8 mouse cellular contexts compared by ENCODE assay signal in the genomic region with DNA sequence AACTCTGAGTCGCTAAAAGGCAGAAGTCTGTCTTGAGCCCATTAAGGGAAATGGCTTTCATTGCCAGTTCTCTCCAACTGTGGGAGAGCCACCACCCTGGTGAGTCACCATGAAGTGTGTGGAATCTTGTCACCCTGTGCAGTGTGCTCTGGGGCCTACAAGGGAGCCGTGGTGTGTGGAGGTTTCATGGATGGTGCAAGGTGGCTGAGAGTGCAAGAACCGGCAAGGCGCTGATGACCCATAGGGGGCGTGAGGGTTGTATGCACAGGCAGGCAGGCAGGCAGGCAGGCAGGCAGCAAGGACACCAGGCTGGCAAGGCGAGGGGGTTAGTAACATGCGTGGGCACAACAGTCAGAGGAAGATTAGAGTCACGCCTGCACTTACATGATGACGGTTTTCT. TPM values are rescaled to one million over a fixed set of nuclear protein-coding genes. Genes with fewer than 3 reads are reported as not detected.
DNase-seq lines count a peak whose midpoint lies in the region; ATAC-seq and TF ChIP-seq lines count a peak whose summit lies in the region.
"Had no signal": no experiment of that assay in that cellular context is flagged by ENCODE, and none has a peak within 500 bp of the region (broad histone marks: within the 10 kb centered on the region; RNA-seq: fewer than 3 reads in every experiment).

No protein-coding gene starts in this region.

- no peak; the same call in 1 of the 2 replicates for ATAC-seq in kidney, postnatal 0 days (replicated peaks; ENCODE audit: low FRiP score, low read depth)
- ATAC-seq in hematopoietic stem cell, adult 5-6 weeks (replicated peaks in 1 of 2; ENCODE audit: insufficient read depth in 1 of 2, low FRiP score in 2 of 2, low TSS enrichment in 1 of 2, low read depth in 1 of 2, poor library complexity in 2 of 2, severe bottlenecking in 2 of 2) = peak; percentile 34 to 52; a peak in 1 of 4 replicates

- no peaks in the 10 kb centered on the region for H3K4me1 ChIP-seq in kidney, postnatal 0 days (replicated peaks; ENCODE audit: insufficient read depth, low read length)
- H3K4me1 ChIP-seq: limb, embryonic 15.5 days had no signal

- H3K27ac ChIP-seq in kidney, postnatal 0 days = no peak overlapping the region
- H3K27ac ChIP-seq: limb, embryonic 15.5 days had no signal

- H3K36me3 ChIP-seq in kidney, postnatal 0 days (ENCODE audit: insufficient read depth, low read length) = no peaks in the 10 kb centered on the region
- H3K36me3 ChIP-seq: limb, embryonic 15.5 days had no signal

- peak; percentile 68 for TF ChIP-seq CTCF in kidney, postnatal 0 days (IDR thresholded peaks at IDR 0.05; ENCODE audit: low read depth)

- DNase-seq in kidney, postnatal 0 days (ENCODE audit: low spot score) = peak; percentile 46
- no peak for DNase-seq in kidney, adult 11 months
- DNase-seq in ES-CJ7 (ENCODE audit: low read depth, low spot score) = peak; percentile 37
- DNase-seq in adrenal gland, adult 2 months = peak; percentile 71
- peak; percentile 37 for DNase-seq in lung, postnatal 14 days
- DNase-seq in thymus, postnatal 4 days = peak; percentile 78

- no peak overlapping the region for H3K4me3 ChIP-seq in kidney, postnatal 0 days (replicated peaks; ENCODE audit: low read depth, low read length)
- H3K4me3 ChIP-seq: limb, embryonic 15.5 days had no signal

- no peak overlapping the region for H3K9ac ChIP-seq in kidney, postnatal 0 days (ENCODE audit: low read depth, low read length)
- H3K9ac ChIP-seq: limb, embryonic 15.5 days had no signal

- WGBS in kidney, postnatal 0 days = 34% methylated on average over 9 of the region's 9 CpGs

- no peak overlapping the region for H3K4me2 ChIP-seq in kidney, postnatal 0 days (ENCODE audit: low read length)
- H3K4me2 ChIP-seq: limb, embryonic 15.5 days had no signal

- no peaks in the 10 kb centered on the region for H3K27me3 ChIP-seq in kidney, postnatal 0 days (ENCODE audit: insufficient read depth, low read length)
- H3K27me3 ChIP-seq: limb, embryonic 15.5 days had no signal

- H3K9me3 ChIP-seq in kidney, postnatal 0 days (replicated peaks; ENCODE audit: low read length) = no peaks in the 10 kb centered on the region
- H3K9me3 ChIP-seq: limb, embryonic 15.5 days had no signal

RNA-seq across cellular contexts. Expression of a gene that starts 37.2 kb away (rescaled TPM):
- polyA plus RNA-seq in kidney, postnatal 0 days (2015; fragmentation: Nextera tagmentation; extraction: Ambion mirVana) = 16.3 and 16.7 TPM in 2 replicates
- 10 to 100 TPM; 21.3 to 23.4 TPM for total RNA-seq in adrenal gland, adult 2 months (2021)
- polyA plus RNA-seq in adrenal gland, adult 2 months (2012; rRNA removed) = 45.2 and 45.7 TPM in 2 replicates
- 21.0 and 27.6 TPM in 2 replicates for total RNA-seq in hematopoietic stem cell, adult 5-6 weeks (2017)
